Mouse (Mus musculus) fibroblast of lung, adult 2 months (primary cell): ENCODE measurements around the gene Trim65.
"Not testable (repeated sequence)": the region's sequence is repeated elsewhere in the genome, so short reads cannot be mapped to it uniquely, and the experiment has no call there.

Experiments used
- DNase-seq: peaks from one replicate; pipeline ENCODE4 v3.0.0-alpha.2; 2011; ENCODE audit warnings: low read depth

Trim65 gene

DNA sequence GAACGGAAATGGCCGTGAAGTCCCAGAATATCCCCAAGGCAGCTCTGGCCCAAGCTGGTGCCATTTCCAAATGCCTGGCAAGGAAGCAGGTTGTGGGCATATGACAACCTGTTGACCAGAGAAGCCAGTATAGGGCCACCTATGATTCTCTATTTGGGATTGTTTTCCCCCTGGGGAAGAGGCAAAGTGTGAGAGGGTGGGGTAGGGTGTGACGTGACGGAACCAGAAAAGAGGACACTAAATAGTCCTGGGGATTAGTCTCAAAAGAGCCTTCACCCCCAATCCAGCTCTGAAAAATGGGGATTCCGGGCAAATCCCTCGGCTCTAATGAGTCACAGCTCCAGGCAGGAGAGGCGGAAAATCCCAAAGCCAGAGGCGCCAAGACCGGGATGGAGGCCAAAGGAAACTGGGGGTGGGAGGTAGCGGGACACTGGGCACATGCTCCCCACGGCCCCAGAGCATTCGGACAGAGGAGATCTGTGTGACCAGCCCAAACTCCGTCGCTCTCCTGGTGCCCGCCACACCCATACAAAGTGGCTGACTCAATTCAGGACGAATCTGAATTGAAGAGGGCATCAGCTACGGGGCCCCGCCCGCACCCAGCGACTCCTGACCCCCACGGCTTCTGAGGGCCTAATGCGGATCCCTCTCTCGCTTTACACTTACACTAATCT is 22.3 kb downstream of the Trim65 start:
- DNase-seq, result peak; percentile 88

GRCm38 (mm10) chr11:116107777-116108285 is 23.1 kb downstream of the Trim65 start:
- DNase-seq, result no peak

DNA sequence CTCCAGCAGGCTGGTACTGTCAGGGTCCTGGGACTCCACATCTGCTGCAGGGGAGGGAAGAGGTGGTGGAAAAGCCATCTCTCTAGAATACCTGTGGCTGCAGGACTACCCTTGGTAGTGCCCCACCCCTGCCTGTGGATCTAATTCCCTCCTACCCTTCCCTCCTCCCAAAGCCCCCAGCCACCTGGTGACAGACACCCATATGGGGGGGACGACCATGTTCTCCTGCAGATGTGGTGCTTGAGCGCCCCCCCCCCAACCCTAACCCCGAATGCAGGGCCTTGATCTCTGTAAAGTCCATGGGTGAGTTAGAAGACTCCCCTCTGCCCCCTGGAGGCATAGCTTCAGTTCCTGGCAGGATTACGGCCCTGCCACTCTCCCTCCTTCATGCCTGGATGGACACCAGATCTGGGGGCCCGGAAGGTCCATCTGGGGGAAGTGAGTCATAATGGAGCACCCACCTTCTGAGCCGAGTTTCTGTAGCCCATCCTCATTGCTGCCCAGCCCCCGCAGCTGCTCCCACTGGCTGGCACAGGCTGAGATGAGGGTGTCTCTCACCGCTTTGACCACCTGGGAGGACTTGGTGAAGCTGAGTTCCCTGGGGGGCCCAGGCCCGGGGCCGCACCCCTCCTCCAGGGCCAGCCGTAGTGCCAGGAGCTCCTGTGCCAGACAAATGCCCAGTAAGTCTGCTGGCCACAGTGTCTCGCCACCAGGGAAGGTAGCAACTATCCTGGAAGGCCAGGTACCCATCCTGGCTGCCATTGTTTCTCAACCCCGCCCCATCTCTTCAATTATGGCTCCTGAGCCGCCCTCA is 23.8 kb downstream of the Trim65 start:
- DNase-seq, result no peak

- DNase-seq, result no peak
Observed at GRCm38 (mm10) chr11:116106154-116106962, 24.6 kb downstream of the Trim65 start.

DNA sequence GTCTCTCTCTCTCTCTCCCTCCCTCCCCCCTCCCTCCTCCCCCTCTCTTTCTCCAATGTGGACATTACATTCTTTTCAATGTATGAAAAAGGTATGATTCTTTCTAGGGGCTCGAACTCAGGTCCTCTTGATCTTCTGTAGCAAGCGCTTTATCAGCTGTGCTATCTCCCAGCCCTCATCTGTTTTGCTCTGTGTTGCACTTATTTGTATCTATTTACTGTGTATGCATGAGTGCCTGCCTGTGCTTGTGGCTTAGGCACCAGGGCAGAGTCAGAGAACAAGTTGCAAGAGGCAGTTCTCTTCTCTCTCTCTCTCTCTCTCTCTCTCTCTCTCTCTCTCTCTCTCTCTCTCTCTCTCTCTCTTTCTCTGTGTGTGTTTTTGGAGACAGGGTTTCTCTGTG is 25.9 kb downstream of the Trim65 start:
- no peak for DNase-seq

- peak; percentile 86 for DNase-seq
Observed at GRCm38 (mm10) chr11:116104006-116104646, 26.8 kb downstream of the Trim65 start.

DNA sequence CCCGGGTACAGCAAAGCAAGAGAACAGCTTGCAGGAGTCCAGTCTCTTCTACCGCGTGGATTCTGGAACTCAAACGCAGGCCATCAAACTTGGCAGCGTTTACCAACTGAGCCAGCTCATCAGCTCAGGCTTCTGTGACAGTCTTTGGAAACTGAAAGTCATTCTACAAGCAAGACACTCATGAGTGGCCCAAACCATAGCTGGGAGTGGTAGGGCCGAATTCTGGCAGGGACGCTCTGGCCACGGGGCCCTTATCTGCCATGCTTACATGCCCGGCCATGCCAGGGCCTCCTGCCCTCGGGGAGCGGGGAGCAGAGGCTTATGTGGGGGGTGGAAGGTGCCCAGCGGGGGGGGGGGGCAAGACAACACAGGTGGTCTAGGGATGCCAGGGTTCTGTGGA is 27.4 kb downstream of the Trim65 start:
- DNase-seq, result no peak

- DNase-seq, result no peak
Observed at GRCm38 (mm10) chr11:116102472-116102871, 28.5 kb downstream of the Trim65 start.

DNA sequence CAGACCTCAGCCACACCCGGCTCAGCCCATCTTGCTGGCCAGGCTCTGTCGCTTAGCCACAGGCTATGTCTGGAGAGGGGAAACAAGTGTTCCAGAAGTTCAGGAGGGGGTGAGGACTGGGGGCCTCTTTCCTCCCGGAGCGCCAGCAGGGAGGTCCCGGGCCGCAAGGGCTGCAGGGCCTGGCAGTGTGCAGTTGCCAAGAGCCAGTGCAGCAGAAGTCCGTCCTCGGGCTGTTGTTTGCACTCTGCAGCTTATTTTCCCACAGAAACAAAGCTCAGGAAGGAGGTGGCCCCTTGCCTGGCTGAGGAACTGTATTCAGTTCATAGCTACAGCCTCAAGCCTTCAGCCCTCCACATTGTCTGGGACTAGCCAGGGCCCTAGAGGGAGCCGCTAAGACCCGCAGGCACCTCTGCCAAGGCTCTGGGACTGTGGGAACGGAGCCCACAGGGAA is 29.0 kb downstream of the Trim65 start:
- DNase-seq, result no peak

DNA sequence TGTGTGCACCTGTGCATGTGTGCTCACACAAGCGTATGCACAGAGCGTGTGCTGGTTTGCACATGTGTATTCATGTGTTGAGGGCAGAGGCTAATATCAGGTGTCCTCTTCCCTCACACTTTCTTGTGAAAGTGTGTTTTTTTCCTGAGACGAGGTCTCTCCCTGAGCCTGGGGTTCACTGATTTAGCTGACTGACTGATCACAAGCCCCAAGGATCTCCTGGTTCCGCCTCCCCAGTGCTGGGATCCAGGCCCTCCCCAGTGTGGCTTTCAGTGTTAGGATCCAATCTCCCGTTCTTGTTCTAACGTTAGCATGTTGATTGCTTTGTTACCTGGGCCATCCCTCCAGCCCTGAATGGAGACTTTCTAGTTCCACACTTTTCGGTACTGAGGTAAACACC is 30.1 kb downstream of the Trim65 start:
- no peak for DNase-seq

GRCm38 (mm10) chr11:116100385-116100784 is 30.5 kb downstream of the Trim65 start:
- DNase-seq, result no peak

DNA sequence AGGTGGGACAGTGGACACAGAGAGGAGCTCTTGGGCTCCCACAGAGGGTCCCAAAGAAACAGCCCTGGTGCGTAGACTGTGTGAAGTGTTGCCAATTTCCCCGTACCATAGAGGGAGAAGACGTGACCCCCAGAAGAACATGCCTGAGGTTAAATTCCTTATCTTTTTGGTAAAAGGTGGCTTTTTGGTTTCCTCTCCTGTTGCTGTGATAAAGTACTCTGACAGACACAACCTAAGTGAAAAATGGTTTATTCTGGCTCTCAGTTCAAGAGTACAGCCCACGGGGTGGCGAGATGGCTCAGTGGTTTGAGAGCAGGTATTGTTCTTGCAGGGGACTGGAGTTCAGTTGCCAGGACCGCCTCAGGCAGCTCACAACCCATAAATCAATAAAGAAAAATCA is 31.5 kb downstream of the Trim65 start:
- no peak for DNase-seq

- no peak for DNase-seq
Observed at GRCm38 (mm10) chr11:116098711-116099460, 32.0 kb downstream of the Trim65 start.

- DNase-seq, result no peak
Observed at GRCm38 (mm10) chr11:116096213-116097108, 34.5 kb downstream of the Trim65 start.

- DNase-seq, result no peak
Observed at GRCm38 (mm10) chr11:116095573-116095972, 35.4 kb downstream of the Trim65 start.

DNA sequence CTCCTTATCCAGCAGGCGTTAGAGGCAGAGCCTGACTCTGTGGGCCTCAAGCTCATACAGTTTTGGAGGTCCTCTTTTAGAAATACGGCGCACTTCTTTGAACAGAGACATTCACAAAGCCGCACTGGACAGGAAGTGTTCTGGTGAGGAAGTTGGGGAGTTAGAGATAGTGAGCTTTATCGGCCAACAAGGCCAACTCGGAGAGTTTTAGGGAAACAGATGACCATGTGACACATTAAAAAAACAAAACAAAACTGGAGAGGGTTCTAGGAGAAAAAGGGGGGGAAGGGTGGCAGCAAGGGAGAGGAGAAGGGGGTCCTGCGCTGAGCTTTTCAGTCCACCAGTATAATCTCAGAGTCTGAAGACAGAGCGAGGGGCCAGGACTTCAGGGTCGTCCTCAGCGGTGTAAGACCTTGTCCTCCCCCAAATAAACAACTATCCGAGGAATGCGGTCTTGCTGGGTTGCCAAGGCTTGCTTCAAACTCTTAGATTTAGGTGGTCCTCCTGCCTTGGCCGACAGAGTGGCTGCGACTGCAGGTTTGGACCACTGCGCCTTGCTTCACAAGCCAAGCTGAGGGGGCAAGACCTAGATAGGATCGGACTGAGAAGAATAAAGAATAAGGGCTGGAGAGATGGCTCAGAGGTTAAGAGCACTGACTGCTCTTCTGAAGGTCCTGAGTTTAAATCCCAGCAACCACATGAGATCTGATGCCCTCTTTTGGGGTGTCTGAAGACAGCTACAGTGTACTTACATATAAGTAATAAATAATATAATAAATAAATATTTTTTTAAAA is 37.0 kb downstream of the Trim65 start:
- no peak for DNase-seq

DNA sequence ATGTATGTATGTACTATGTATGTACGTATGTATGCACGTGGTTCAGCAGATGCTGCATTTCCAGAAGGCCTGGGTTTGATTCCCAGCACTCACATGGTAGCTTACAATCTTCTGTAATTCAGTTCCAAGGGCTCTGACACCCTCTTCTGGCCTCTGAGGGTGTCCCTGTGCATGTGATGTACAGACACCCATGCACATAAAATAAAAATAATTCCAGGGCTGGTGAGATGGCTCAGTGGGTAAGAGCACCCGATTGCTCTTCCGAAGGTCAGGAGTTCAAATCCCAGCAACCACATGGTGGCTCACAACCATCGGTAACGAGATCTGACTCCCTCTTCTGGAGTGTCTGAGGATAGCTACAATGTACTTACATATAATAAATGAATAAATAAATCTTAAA is 38.0 kb downstream of the Trim65 start:
- not testable (repeated sequence) for DNase-seq

- no peak for DNase-seq
Observed at GRCm38 (mm10) chr11:116091591-116091990, 39.3 kb downstream of the Trim65 start.

DNA sequence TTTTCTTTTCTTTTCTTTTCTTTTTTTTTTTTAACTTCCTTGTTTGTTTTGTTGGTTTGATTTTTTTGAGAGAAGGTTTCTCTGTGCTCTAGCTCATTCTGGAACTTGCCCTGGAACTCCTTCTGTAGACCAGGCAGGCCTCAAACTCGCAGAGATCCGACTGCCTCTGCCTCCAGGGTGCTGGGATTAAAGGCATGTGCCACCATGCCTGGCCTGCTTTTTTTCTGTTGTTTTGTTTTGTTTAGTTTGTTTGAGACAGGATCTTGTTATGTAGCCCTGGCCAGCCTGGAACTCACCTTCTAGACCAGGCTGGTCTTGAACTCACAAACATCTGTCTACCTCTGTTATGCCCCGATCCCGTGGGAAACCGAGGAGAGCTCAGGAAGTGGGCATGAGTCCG is 41.4 kb downstream of the Trim65 start:
- no peak for DNase-seq
